Mouse (Mus musculus): ENCODE results near the gene Bnc2. TPM values are rescaled to one million over a fixed set of nuclear protein-coding genes. Genes with fewer than 3 reads are reported as not detected.

The Bnc2 gene
- polyA plus RNA-seq, 1 experiment from 2014 or later: 22.2 TPM

DNA sequence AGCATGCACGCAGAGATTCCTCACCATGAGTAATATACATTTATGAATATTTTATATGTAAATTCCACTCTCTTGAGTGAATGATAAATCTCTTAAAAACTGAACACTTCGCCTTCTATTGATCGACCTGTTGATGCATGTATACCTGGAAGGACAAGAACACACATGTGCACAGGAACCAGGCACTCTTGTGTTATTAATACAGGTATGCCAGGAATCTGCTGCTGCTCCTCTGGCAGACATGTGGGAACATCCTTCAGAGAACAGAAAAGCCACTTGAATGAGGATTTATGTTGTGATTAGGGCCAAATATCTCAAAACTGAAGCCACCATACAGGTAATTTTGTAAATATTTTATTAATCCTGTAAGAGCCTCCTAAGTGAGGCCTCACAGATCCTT is 357.7 kb downstream of the Bnc2 start:
- Histone ChIP-seq H3K4me3 (no peak overlapping the region), H3K36me3 (replicated peaks) (no peaks in the 10 kb centered on the region), H3K4me1 (peaks cover 4% of the 10 kb centered on the region; the same call in 1 of the 2 replicates), H3K27me3 (replicated peaks; ENCODE audit: low read depth, poor library complexity, severe bottlenecking) (no peaks in the 10 kb centered on the region), H3K27ac (replicated peaks) (no peak overlapping the region), H3K9me3 (no peaks in the 10 kb centered on the region)
- no peak for DNase-seq (ENCODE audit: low spot score)
- WGBS: 89% methylated on average over 3 of the region's 3 CpGs

DNA sequence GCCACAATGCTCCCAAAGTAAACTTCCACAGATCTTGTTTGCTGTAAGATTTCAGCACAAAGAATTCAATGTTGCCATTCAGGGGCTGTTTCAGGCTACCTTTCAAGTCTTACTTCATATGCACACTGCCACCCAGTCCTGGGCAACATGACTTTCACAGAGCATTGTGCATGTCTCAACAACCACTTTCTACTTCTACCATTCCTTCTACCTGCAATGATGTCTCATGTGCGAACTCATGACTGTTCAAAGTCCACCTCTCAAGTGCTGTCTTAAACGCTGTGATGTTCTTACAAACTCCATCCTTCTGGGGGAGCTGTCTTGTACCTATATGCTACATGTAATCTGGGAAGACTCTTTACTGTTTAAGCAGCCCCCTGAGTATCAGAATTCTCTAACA is 363.7 kb downstream of the Bnc2 start:
- no peak for DNase-seq (ENCODE audit: low spot score)
- H3K36me3 ChIP-seq (replicated peaks): no peaks in the 10 kb centered on the region
- 78% methylated on average over 2 of the region's 2 CpGs for WGBS
- peaks cover 17% of the 10 kb centered on the region for H3K4me1 ChIP-seq
- H3K27me3 ChIP-seq (replicated peaks; ENCODE audit: low read depth, poor library complexity, severe bottlenecking): no peaks in the 10 kb centered on the region
- no peak overlapping the region for H3K27ac ChIP-seq (replicated peaks)
- no peaks in the 10 kb centered on the region for H3K9me3 ChIP-seq
- H3K4me3 ChIP-seq: no peak overlapping the region

DNA sequence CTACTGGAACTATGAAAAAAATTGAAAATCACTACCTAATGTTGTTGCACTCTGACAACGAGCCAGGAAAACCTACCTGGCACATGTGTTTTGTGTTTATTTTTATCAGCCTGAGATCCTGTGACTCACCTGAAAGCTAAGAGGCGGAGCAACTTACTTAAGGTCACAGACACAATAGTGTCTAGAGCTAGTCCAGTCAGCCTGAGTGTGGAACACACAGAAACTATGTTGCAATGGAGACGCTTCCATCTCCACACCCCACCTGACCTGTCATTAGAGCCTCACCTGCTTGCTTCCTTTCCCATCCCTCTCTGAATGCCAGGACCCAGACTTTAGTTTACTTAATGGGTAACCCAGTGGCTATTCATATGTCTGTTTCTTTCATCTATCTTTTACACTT is 364.2 kb downstream of the Bnc2 start:
- 85% methylated on average over 3 of the region's 3 CpGs for WGBS
- DNase-seq (ENCODE audit: low spot score): no peak
- peaks cover 17% of the 10 kb centered on the region for H3K4me1 ChIP-seq
- no peaks in the 10 kb centered on the region for H3K27me3 ChIP-seq (replicated peaks; ENCODE audit: low read depth, poor library complexity, severe bottlenecking)
- no peaks in the 10 kb centered on the region for H3K36me3 ChIP-seq (replicated peaks)
- H3K27ac ChIP-seq (replicated peaks): no peak overlapping the region
- H3K9me3 ChIP-seq: no peaks in the 10 kb centered on the region
- H3K4me3 ChIP-seq: no peak overlapping the region

DNA sequence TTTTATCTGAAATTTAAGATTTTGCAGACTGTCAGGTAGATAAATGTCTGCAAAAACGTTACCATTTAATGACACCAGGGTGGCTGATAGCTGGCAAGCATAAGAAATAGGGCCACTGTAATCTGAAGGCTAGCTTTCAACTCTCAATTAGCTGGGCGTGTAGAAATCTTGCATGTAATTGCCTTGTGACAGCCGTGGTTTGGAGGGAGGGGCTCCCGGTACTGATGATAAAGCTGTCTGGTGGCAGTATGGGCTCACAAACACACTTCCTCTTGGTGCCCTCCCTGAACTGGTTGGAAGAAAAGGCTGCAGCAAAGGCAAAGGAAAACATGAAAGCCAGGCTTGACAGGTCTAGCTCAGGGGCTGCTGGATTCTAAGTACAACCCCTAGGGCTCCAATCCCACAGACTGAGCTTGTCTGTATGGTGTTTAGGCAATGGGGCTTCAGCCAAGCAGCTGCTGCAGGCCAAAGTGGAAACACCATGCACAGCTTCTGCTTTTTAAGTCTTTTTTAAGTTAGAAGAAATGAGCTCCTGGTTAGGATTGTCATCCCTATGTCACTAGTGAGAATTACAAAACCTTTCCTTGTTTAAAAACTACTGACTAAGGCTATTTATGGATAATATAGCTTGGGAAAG is 366.7 kb downstream of the Bnc2 start:
- WGBS: 47% methylated on average over 4 of the region's 4 CpGs
- Histone ChIP-seq H3K27me3 (replicated peaks; ENCODE audit: low read depth, poor library complexity, severe bottlenecking) (no peaks in the 10 kb centered on the region), H3K9me3 (no peaks in the 10 kb centered on the region), H3K36me3 (replicated peaks) (no peaks in the 10 kb centered on the region), H3K4me3 (no peak overlapping the region), H3K27ac (replicated peaks) (no peak overlapping the region), H3K4me1 (peaks cover 17% of the 10 kb centered on the region)
- peak; percentile 17 for DNase-seq (ENCODE audit: low spot score)

DNA sequence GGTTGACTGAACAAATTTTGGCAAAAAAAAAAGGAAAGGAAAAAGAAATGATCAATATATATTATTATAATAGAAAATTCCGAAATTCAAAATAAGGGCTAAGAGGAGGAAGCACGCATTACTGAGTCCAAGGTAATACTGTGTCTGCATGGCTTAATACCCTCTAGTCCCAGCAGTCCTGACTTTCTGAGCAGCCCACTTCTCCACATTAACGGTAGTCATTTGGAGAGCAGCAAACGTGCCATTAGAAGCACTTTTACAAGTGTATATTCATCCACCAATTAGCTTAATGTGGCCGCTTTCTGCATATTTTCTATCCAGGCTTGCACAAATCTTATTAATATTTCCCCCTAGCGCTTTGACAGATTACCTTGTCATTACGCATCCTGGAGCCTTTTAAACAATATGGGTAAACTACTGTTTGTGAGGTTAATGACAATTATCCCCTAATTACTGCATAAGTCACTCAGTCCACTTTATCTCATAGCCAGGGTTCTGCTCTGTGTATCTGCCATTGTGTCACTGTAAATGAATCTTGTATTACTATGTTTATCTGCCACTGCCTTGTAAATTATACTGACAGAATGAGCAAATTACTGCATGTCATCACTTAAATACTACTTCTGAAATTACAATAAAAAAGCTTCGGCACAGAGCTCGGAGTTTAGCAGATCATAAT is 368.0 kb downstream of the Bnc2 start:
- no peaks in the 10 kb centered on the region for H3K9me3 ChIP-seq
- H3K27ac ChIP-seq (replicated peaks): no peak overlapping the region
- WGBS: 85% methylated on average over 9 of the region's 9 CpGs
- peaks cover 20% of the 10 kb centered on the region for H3K4me1 ChIP-seq
- no peaks in the 10 kb centered on the region for H3K36me3 ChIP-seq (replicated peaks)
- H3K27me3 ChIP-seq (replicated peaks; ENCODE audit: low read depth, poor library complexity, severe bottlenecking): no peaks in the 10 kb centered on the region
- DNase-seq (ENCODE audit: low spot score): no peak
- H3K4me3 ChIP-seq: no peak overlapping the region

DNA sequence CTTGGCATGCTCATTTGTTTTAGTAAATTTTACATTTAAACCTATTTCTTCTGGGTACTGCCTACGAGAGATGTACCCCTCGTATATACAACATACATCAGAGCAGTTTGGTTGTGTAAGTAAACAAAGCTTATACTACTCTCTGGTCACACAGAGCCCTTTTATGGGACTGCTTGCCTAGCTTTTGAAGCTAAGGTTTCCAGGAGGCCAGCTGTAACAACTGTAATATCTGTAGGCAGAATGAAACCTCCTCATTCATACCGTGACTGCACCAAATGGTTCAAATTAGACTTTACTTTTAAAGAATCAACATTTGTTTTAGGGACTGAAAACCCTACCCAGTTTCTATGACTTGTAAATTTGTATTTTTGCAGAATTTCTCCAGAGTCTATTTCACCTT is 372.1 kb downstream of the Bnc2 start:
- WGBS: 54% methylated on average over 3 of the region's 3 CpGs
- no peak overlapping the region for H3K27ac ChIP-seq (replicated peaks)
- no peaks in the 10 kb centered on the region for H3K27me3 ChIP-seq (replicated peaks; ENCODE audit: low read depth, poor library complexity, severe bottlenecking)
- DNase-seq (ENCODE audit: low spot score): no peak
- peaks cover 8% of the 10 kb centered on the region; the same call in 1 of the 2 replicates for H3K4me1 ChIP-seq
- H3K36me3 ChIP-seq (replicated peaks): peaks cover 11% of the 10 kb centered on the region; the same call in 1 of the 2 replicates
- peaks cover 11% of the 10 kb centered on the region for H3K9me3 ChIP-seq
- no peak overlapping the region for H3K4me3 ChIP-seq

DNA sequence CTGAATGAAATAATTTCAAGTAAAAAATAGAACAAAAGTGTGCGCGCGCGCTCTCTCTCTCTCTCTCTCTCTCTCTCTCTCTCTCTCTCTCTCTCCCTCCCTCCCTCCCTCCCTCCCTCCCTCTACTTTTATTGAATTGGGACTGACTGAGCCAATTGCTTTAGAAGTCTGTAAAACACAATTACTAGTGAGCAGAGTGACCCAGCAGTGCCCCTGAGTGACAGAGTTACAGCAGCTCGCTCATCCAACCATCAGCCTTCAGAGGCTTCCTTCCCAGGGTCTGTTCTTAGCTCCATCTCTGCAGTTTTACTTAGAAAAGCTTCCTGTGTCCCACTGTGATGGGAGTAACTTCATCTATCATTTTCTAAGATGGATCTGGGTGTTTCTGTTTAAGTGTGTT is 389.9 kb downstream of the Bnc2 start:
- Histone ChIP-seq H3K4me1 (peaks cover 19% of the 10 kb centered on the region), H3K4me3 (no peak overlapping the region), H3K27me3 (replicated peaks; ENCODE audit: low read depth, poor library complexity, severe bottlenecking) (peaks cover 71% of the 10 kb centered on the region), H3K9me3 (no peaks in the 10 kb centered on the region), H3K27ac (replicated peaks) (no peak overlapping the region), H3K36me3 (replicated peaks) (no peaks in the 10 kb centered on the region)
- WGBS: 82% methylated on average over 5 of the region's 5 CpGs
- DNase-seq (ENCODE audit: low spot score): no peak

DNA sequence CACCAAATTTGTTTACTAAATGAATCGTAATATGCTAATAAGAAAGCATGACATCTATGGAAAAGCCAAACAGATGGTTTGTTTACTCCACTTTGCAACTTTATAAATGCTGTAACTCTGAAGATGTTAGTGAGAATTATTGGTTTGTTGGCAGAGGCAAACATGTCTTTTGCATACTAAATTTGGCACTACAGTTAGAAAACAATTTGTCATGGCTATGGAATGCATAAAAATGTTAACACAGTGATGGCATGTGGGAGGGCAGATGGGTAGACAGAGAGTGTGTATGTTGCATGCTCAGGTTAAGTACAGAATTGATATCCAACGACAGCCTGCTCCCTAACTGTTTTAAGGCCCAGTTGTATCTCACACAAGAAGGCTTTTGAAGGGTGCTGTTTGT is 392.4 kb downstream of the Bnc2 start:
- WGBS: 80% methylated on average over 2 of the region's 2 CpGs
- H3K36me3 ChIP-seq (replicated peaks): no peaks in the 10 kb centered on the region
- peaks cover 19% of the 10 kb centered on the region for H3K4me1 ChIP-seq
- peaks cover 58% of the 10 kb centered on the region for H3K27me3 ChIP-seq (replicated peaks; ENCODE audit: low read depth, poor library complexity, severe bottlenecking)
- no peak for DNase-seq (ENCODE audit: low spot score)
- no peaks in the 10 kb centered on the region for H3K9me3 ChIP-seq
- H3K4me3 ChIP-seq: no peak overlapping the region
- H3K27ac ChIP-seq (replicated peaks): no peak overlapping the region

DNA sequence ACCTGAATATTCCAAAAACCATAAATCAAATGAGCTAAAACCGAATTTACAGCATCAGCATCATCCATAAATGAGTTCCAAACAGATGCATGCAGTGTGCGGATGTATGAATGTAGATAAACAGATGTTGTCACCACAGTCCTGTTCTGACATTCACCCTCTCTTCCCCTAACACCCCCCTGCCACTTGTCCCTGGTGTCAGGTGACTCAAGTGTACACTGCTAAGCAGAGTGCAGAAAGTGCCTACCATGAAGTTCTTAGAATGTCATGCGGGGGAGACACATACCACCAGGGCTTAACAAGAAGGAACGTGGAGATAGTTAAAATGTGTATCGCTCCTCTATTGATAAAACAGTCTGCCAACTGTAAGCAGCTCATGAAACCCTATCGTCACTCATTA is 396.9 kb downstream of the Bnc2 start:
- Histone ChIP-seq H3K27me3 (replicated peaks; ENCODE audit: low read depth, poor library complexity, severe bottlenecking) (peaks cover 39% of the 10 kb centered on the region), H3K36me3 (replicated peaks) (peaks cover 8% of the 10 kb centered on the region; the same call in 1 of the 2 replicates), H3K4me1 (peaks cover 10% of the 10 kb centered on the region), H3K27ac (replicated peaks) (no peak overlapping the region), H3K9me3 (no peaks in the 10 kb centered on the region), H3K4me3 (no peak overlapping the region)
- no peak for DNase-seq (ENCODE audit: low spot score)
- WGBS: 82% methylated on average over 6 of the region's 6 CpGs

DNA sequence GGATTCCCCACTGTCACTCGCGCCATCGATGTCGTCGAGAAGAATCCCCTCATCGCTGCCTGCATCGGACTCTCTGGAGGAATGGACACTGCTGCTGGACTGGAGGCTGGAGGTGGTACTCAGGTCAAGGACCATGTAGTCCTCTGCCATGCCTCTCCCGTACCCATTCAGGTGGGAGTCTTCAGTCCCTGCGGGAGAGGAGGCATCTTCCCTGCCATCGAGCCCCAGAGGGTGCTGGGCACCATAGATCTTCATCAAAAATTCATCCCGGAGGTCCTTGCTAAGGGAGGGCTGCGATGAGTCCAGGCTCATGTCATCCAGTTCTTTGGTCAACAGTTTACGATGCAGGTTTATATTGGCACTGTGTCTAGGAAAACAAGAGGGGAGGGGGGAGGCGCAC is 399.0 kb downstream of the Bnc2 start:
- peaks cover 7% of the 10 kb centered on the region for H3K4me1 ChIP-seq
- peaks cover 8% of the 10 kb centered on the region; the same call in 1 of the 2 replicates for H3K36me3 ChIP-seq (replicated peaks)
- WGBS: 88% methylated on average over 14 of the region's 14 CpGs
- 0 out of 2 replicates have a peak overlapping the region, but pooled peaks have one; percentile 25 for H3K27ac ChIP-seq (replicated peaks)
- H3K27me3 ChIP-seq (replicated peaks; ENCODE audit: low read depth, poor library complexity, severe bottlenecking): peaks cover 24% of the 10 kb centered on the region
- H3K9me3 ChIP-seq: no peaks in the 10 kb centered on the region
- no peak overlapping the region for H3K4me3 ChIP-seq
- DNase-seq (ENCODE audit: low spot score): no peak

DNA sequence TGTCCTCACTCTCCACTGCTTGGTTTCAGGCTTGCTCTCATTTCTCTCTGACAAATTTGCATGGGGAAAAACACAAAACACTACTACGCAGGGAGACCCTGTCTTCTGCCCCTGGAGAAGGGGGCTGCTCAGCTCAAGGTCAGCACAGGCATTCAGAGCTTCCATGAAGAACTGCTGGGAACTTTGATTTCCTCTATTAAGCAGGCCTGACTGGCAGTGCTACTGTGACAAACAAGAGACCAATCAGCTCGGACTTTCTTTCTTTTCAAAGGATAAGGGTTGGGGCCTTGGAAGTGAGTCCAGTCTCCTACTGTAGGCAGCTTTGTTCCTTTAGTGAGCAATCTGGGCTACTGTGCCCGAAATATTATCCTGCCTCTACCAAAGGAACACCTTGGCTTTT is 400.9 kb downstream of the Bnc2 start:
- Histone ChIP-seq H3K36me3 (replicated peaks) (peaks cover 8% of the 10 kb centered on the region; the same call in 1 of the 2 replicates), H3K27me3 (replicated peaks; ENCODE audit: low read depth, poor library complexity, severe bottlenecking) (peaks cover 13% of the 10 kb centered on the region), H3K27ac (replicated peaks) (0 out of 2 replicates have a peak overlapping the region, but pooled peaks have one; percentile 19), H3K4me1 (peaks cover 14% of the 10 kb centered on the region), H3K4me3 (no peak overlapping the region), H3K9me3 (no peaks in the 10 kb centered on the region)
- 53% methylated on average over 3 of the region's 3 CpGs for WGBS
- no peak for DNase-seq (ENCODE audit: low spot score)

DNA sequence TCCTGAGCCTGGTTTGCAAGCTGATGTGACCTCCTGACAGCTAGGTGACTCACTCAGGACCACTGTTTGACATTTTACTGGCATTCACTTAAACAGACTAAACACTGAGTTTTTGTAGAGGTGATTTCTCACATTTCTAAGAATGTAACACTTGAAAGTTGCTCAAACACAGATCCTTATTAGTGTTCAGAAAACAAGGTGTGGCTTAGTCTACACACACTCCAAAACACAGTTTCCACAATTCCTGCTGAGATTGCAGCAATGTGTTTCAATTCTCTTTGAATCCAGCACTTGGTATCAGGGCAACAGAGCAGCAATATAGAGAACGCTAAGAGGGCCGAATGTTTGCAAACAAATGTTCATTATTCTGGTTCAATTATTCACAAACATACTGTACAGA is 402.2 kb downstream of the Bnc2 start:
- Histone ChIP-seq H3K36me3 (replicated peaks) (peaks cover 8% of the 10 kb centered on the region; the same call in 1 of the 2 replicates), H3K27ac (replicated peaks) (no peak overlapping the region), H3K4me3 (no peak overlapping the region), H3K27me3 (replicated peaks; ENCODE audit: low read depth, poor library complexity, severe bottlenecking) (peaks cover 14% of the 10 kb centered on the region), H3K4me1 (peaks cover 17% of the 10 kb centered on the region), H3K9me3 (no peaks in the 10 kb centered on the region)
- WGBS: 90% methylated on average over 2 of the region's 2 CpGs
- no peak for DNase-seq (ENCODE audit: low spot score)

DNA sequence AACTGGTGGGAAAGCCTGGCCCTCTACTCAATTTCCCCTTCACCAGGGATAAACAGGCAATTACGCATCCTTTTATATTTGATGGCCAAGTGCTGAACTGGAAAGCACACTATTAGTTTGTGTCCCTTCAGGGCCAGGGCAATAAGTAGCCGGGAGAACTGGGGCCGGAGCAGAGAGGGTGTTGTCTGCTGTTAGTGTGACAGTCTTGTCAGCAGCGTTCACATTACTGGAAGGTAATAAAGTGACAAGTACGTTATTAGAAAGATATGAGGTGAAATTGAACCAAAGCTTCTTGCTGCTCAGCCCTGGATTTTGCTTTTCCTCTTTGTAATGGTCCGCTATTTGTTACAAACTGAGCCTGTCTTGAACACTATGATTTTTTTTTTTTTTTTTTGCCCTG is 405.2 kb downstream of the Bnc2 start:
- no peaks in the 10 kb centered on the region for H3K9me3 ChIP-seq
- DNase-seq (ENCODE audit: low spot score): no peak
- no peak overlapping the region for H3K27ac ChIP-seq (replicated peaks)
- H3K4me1 ChIP-seq: peaks cover 26% of the 10 kb centered on the region
- WGBS: 85% methylated on average over 6 of the region's 6 CpGs
- no peaks in the 10 kb centered on the region for H3K36me3 ChIP-seq (replicated peaks)
- 0 out of 2 replicates have a peak, but pooled peaks cover 3% of the 10 kb centered on the region for H3K27me3 ChIP-seq (replicated peaks; ENCODE audit: low read depth, poor library complexity, severe bottlenecking)
- no peak overlapping the region for H3K4me3 ChIP-seq
